13 mouse cellular contexts compared by ENCODE assay signal in the genomic region with DNA sequence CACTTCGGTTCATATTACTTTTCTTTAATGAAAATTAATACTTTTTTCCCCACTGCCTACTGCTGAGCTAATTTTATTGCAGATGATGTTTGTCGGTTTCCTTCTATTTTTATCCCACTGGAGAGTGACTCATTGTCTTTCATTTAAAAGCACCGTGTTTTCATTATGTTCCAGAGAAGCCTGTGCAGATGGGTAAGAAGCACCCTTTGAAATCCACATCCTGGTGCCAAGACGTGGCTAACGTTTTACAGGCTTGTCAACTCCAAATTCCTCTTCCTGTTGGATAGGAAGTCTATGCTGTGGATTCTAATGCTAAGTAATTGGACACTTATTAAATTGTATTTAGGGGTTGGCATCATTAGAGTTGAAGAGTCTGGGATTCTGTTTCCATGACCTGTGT.
A peak's percentile ranks its signal among the peaks of the same experiment; 100 is the strongest.
DNase-seq lines count a peak whose midpoint lies in the region; ATAC-seq and TF ChIP-seq lines count a peak whose summit lies in the region.
"Had no signal": no experiment of that assay in that cellular context is flagged by ENCODE, and none has a peak within 500 bp of the region (broad histone marks: within the 10 kb centered on the region; RNA-seq: fewer than 3 reads in every experiment).

No protein-coding gene starts in this region.

- no peaks in the 10 kb centered on the region for H3K27me3 ChIP-seq in hindbrain, embryonic 14.5 days (ENCODE audit: control insufficient read depth, insufficient read depth, low read length)
- H3K27me3 ChIP-seq in hindbrain, embryonic 12.5 days: no peaks in the 10 kb centered on the region

- no peak overlapping the region for H3K4me2 ChIP-seq in hindbrain, embryonic 14.5 days (replicated peaks)
- no peak overlapping the region for H3K4me2 ChIP-seq in hindbrain, embryonic 12.5 days (replicated peaks)

- ATAC-seq in hindbrain, embryonic 14.5 days (ENCODE audit: low FRiP score): 0 out of 2 replicates have a peak, but pooled peaks have one; percentile 21
- no peak for ATAC-seq in hindbrain, embryonic 12.5 days (ENCODE audit: low FRiP score)

- H3K36me3 ChIP-seq in hindbrain, embryonic 14.5 days (replicated peaks; ENCODE audit: control insufficient read depth, insufficient read depth): no peaks in the 10 kb centered on the region
- H3K36me3 ChIP-seq in hindbrain, embryonic 12.5 days: no peaks in the 10 kb centered on the region

- no peak overlapping the region for H3K27ac ChIP-seq in hindbrain, embryonic 14.5 days
- no peak overlapping the region for H3K27ac ChIP-seq in hindbrain, embryonic 12.5 days
- H3K27ac ChIP-seq in layer of hippocampus, adult 2 months: peak overlapping the region; percentile 77

- H3K9me3 ChIP-seq in hindbrain, embryonic 14.5 days (ENCODE audit: control insufficient read depth, low read length): no peaks in the 10 kb centered on the region
- H3K9me3 ChIP-seq in hindbrain, embryonic 12.5 days (replicated peaks): no peaks in the 10 kb centered on the region

- H3K4me3 ChIP-seq in hindbrain, embryonic 14.5 days (replicated peaks; ENCODE audit: low read length): no peak overlapping the region
- H3K4me3 ChIP-seq in hindbrain, embryonic 12.5 days: no peak overlapping the region
- no peak overlapping the region for H3K4me3 ChIP-seq in layer of hippocampus, adult 2 months
- H3K4me3 ChIP-seq: erythroblast, embryonic 14.5 days had no signal

- H3K4me1 ChIP-seq in hindbrain, embryonic 14.5 days (replicated peaks; ENCODE audit: control insufficient read depth, insufficient read depth, low read length): no peaks in the 10 kb centered on the region
- no peaks in the 10 kb centered on the region for H3K4me1 ChIP-seq in hindbrain, embryonic 12.5 days

- TF ChIP-seq CTCF in layer of hippocampus, adult 2 months (conservative IDR thresholded peaks at IDR 0.05): no peak

- H3K9ac ChIP-seq in hindbrain, embryonic 14.5 days: no peak overlapping the region
- no peak overlapping the region for H3K9ac ChIP-seq in hindbrain, embryonic 12.5 days

- WGBS in hindbrain, embryonic 14.5 days: 56% methylated on average over 5 of the region's 5 CpGs
- 62% methylated on average over 5 of the region's 5 CpGs for WGBS in hindbrain, embryonic 12.5 days

- no peak for DNase-seq in hindbrain, embryonic 14.5 days (ENCODE audit: low spot score)
- peak; percentile 39 for DNase-seq in right cerebral cortex, adult 18-20 months
- DNase-seq in right cerebral cortex, postnatal 10 days (ENCODE audit: low spot score in 2 of 2): no peak
- peak in 1 of 2 experiments; percentile 55 for DNase-seq in layer of hippocampus, adult 2 months (ENCODE audit: low spot score in 2 of 2)
- no peak for DNase-seq in urinary bladder, adult 18-20 months (ENCODE audit: low spot score in 2 of 2)
- DNase-seq in ovary, postnatal 14 days (ENCODE audit: low spot score): no peak
- DNase-seq: cerebellum, adult 2 months; kidney, postnatal 25 days; liver; retina, postnatal 1 day; thymus, adult 2 months had no signal
